Mouse (Mus musculus) cerebellum, postnatal 36 days (tissue): ENCODE data around the gene Mettl5.
A peak's percentile ranks its signal among the peaks of the same experiment; 100 is the strongest.
"Not testable (repeated sequence)": the region's sequence is repeated elsewhere in the genome, so short reads cannot be mapped to it uniquely, and the experiment has no call there.

Source experiments
- DNase-seq, 2 experiments: peaks; one replicate each; pipeline ENCODE4 v3.0.0; 2021 to 2022; ENCODE audit warnings: mixed read lengths in 2 of 2

The Mettl5 gene

DNA sequence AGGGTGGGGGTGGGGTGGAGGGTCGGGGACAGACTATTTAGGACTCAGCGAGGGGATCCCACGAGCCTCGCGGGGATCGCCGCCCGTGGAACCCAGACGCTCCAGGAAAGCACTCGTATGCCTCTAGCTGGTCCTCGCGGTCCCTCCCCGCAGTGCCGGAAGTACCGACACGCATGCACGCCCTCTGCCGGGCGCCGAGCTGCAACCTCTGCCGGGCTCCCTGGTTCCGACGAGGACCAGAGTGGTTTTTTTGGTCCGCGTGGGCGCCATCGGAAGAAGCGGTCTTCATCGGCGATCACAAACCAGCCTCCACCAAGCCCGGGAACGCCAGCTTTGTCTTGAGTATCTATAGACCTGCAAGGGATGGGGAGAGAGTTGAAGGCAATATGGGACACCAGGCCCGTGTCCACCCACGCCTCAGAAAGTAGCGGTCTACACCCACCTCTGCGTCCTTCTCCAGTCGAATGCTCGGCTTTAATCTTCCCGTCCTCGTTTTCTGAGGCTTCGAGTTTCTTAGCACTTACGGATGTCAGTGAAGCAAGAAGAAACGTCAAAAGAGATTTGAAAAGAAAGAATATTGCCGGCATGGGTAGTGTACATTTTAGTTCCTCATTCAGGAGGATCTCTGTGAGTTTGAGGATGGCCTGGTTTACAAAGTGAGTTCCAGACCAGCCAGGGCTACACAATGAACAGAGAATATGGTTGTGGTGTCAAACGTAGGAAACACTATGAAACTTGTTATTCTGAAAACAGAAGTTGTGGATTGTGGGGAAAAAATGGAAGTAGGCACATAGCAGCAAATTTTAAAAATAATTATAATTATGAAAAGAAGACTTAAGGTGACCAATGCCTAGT lies at the start of gene Mettl5:
Gene Mettl5, minus strand, starts transcription at position 165 of the 855 bp plus-strand sequence.
- peak; percentile 86 to 87 for DNase-seq

- no peak for DNase-seq
These were observed 39.5 kb upstream of the Mettl5 start for GRCm38 (mm10) chr2:69924943-69925342.

GRCm38 (mm10) chr2:69917301-69917700 lies 31.9 kb upstream of the Mettl5 start:
- no peak for DNase-seq

- DNase-seq: no peak
These were observed 27.4 kb upstream of the Mettl5 start for GRCm38 (mm10) chr2:69912801-69913200.

- not testable (repeated sequence) for DNase-seq
These were observed 22.0 kb upstream of the Mettl5 start for GRCm38 (mm10) chr2:69907394-69907793.

DNA sequence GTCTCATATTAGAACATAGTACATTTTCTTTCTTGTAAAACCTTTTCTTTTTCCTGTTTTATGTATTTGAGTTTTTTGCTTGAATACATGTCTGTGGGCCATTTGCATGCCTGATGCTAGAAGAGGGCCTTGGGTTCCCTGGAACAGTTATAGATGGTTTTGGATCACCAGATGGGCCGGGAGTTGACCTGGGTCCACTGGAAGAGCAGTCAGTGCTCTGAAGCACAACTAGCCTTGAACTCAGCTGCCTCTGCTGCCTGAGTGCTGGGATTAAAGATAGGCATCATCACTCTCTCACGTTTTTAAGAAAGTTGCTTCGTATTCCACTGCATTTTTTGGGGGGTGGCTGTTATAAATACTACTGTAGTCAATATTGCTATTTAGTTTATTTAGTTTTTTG lies 18.1 kb upstream of the Mettl5 start:
- DNase-seq: no peak

DNA sequence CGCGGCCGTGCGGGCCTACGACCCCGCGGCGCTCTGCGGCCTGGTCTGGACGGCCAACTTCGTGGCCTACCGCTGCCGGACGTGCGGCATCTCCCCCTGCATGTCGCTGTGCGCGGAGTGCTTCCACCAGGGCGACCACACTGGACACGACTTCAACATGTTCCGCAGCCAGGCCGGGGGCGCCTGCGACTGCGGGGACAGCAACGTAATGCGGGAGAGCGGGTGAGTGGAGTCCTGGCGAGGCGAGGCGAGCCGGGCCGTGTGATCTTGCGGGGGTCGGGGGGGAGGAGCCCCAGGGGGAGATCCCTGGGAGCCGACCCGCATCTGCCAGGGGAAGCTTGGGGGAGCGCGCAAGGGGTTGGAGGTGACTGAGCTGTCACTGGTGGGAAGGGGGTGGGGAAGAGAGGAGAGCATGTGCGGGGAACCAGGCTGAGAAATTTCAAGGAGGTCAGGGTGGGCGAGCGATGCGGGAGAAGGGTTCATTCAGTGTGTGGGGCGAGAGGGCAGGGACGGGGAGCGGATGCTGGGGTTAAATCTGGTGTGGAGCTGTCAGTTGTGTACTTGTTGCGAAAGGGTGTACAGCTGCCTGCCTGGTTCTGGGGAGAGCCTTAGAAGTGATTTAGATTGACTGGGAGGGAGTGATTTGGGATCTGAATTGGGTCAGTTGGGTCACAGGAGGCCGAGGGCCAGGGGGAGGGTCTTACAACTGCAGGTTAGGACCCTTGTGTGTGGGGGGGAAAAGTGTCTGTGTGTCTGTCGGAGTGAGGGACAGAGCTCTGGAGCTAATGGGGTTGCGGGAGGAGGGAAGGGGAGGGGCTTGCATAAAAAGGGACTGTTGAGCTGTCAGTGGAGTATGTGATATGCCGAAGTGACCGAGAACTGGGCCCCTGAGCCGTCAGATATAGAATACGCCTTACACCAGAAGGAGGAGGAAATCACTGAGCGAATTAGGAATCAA lies 12.5 kb upstream of the Mettl5 start:
- peak; percentile 41 to 43 for DNase-seq

DNA sequence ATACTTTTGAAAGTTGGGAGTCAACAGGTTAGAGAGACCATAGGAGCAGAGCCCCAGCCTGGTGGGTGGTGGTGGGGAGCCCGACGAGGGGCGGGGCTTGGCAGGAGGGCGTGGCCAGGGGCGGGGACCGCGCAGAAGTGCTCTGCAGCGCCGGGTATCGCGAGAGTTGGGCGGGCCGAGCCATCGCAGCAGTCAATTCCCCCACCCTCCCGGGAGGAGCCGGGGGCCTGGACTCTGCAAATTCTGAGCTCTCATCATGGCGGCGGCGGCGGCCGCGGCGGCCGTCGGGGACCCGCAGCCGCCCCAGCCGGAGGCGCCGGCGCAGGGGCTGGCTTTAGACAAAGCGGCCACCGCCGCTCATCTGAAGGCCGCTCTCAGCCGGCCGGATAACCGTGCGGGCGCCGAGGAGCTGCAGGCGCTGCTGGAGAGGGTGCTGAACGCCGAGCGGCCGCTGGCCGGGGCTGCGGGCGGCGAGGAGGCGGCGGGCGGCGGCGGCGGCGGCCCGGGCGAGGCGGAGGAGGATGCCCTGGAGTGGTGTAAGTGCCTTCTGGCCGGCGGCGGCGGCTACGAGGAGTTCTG lies 11.7 kb upstream of the Mettl5 start, which contains the start of gene Ubr3:
Gene Ubr3, plus strand, starts transcription at position 208 of the 579 bp plus-strand sequence.
- DNase-seq: peak; percentile 96 to 99

DNA sequence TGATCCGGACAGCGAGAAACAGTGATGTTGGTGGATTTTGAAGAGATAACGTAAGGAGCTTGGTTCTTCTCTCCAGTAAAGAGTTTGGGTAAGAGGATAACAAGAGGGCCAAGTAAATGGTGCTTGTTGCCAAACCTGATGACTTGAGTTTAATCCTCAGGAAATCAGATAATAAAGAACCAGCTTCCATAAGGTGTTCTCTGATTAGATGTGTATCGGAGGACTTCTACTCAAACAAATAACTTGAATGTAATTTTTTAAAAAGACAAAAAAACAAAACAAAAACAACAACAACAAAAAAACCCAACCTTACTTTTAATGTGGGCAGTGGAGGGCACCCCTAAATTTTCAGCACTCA lies 10.8 kb upstream of the Mettl5 start:
- no peak for DNase-seq

DNA sequence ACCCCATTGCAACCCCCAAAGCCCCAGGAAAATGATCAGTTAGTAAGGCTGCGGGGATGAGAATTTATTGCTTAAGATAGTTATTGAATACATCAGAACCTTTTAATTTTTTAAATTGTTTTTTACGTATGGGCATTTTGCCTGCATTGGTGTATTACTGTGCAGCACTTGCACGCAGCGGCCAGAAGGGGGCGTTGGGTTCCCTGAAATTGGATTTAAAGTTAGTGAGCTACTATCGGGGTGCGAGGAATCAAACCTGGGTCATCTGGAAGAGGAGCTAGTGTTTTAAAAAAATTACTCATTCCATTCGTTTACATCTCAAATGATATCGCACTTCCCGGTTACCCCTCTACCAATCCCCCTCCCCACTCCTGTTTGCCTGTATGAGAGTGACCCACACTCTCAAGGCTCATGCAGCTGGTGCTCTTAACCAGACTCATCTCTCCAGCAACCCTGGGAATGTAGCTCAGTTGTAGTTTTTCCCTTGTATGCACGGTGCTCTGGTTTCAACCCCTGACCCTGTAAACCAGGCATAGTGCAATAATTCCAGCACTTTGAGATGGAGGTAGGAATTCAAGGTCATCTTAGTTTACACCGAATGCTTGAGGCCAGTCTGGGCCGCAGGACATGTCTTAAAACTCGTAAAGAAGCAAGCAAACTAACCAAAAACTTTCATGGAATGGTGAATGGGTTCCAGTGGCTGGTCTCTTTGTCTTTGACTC lies 10.2 kb upstream of the Mettl5 start:
- DNase-seq: no peak

DNA sequence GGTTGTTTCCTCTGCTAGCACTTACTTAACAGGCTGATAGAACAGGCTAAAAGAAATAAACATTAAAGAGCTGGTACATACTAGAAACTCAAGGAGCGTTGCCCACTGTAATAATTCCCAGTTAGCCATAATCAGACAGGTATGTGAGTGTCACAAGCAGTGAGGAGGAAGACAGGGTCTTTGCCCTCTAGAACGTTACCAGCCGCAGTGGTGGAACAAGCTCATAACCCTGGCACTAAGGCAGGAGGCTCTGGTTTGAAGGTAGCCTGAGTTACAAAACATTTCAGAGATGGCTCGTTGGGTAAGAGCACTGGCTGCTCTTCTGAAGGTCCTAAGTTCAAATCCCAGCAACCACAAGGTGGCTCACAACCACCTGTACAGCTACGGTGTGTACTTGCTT lies 8.5 kb upstream of the Mettl5 start:
- DNase-seq: no peak

DNA sequence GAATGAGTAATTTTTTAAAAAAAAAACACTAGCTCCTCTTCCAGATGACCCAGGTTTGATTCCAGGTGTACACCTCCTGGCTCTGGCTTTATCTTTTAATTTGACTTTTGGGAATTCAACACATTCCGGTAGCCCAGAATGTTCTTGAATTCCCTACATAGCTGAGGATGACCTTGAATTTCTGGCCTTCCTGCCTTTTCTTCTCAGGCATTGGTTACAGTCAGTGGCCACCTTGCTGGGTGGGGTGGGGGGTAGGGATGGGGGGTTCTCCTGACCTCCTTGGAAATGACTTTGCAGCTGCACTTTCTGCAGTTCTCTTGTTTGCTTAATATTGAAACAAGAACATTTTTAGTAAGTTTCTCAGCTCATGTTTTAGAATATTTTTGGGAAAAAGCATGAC lies 7.7 kb upstream of the Mettl5 start:
- DNase-seq: no peak

- no peak for DNase-seq
These were observed 5.4 kb upstream of the Mettl5 start for GRCm38 (mm10) chr2:69890843-69891242.

DNA sequence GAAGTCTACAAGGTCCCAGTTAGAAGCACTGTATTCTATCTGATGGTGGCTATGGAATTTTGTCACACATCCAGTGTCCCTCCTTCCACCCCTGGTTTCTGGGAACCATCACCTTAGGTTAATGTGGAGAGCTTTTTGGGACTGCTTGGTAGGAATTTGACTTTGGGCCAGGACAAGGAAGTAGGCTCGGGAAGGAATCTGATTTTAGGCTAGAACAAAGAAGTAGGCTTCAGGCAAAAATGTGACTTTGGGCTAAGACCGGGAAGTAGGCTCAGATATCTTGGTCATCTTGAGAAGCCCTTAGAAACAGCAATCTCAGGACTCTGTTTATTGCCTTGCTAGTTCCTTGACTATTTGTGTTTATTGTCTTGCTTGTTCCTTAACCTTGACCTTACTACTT lies 3.5 kb upstream of the Mettl5 start:
- no peak for DNase-seq

DNA sequence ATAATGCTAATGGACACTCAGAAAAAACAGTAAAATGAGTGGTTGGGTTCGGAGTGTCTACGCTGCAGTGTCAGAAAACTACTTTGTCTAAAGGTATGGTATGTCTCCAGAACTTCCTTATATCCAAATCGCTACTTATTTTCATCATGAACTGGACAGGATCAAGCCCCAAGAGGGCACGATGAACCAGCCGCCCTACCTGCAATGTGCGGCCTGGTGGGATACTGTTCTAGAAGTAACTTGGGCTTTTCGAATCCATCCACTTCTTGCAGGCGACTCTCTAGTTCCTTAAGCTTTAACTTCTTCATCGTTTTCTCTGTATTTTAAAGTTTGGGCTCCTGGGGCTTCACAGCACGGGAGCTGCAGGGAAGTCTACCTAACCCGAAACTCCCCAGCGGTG lies 365 bp downstream of the Mettl5 start:
- no peak for DNase-seq

DNA sequence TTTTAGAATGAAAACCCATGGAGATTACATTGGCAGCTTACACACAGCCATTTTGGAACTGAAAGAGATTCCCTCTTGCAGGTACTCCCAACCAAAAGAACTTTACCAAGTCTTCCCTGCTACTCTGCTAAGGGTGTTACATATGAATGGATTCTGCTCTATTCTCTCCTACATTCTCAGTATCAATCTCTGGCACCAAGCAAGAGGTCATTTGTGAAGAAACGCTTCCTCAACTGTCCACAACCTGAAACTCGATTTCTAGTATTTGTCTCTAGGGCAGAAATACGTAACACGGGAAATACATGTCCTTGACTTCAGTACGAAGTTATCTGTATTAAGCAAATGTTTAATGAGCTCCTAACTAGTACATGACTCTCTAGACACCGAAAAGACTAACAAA lies 834 bp downstream of the Mettl5 start:
- no peak for DNase-seq

- no peak for DNase-seq
These were observed 1.4 kb downstream of the Mettl5 start for GRCm38 (mm10) chr2:69883990-69884391.

DNA sequence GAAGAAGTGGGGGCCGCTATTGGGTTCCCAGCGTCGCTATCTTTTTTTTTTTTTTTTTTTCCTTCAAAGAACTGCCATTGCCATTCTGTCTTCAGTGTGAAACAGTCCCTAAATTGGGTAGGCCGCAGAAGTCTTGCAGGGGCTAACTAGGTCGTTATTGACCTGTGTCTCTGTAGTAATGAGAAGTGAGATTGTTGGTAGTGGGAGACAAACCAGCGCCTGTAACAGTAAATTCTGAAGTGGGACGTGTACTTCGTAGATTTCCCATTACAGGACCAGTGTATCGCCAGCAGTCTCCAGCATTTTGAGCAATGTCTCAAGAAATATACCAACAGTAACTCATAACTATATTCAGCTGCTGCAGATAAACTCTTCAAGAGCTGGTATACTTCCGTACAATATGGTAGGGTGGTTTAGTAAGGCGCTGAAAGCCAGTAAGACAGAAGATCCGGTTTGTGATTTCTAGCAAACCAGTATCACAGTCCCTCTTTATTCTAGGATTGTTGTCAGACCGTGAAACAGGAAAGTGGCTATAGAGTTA lies 23.2 kb downstream of the Mettl5 start:
- DNase-seq: no peak

DNA sequence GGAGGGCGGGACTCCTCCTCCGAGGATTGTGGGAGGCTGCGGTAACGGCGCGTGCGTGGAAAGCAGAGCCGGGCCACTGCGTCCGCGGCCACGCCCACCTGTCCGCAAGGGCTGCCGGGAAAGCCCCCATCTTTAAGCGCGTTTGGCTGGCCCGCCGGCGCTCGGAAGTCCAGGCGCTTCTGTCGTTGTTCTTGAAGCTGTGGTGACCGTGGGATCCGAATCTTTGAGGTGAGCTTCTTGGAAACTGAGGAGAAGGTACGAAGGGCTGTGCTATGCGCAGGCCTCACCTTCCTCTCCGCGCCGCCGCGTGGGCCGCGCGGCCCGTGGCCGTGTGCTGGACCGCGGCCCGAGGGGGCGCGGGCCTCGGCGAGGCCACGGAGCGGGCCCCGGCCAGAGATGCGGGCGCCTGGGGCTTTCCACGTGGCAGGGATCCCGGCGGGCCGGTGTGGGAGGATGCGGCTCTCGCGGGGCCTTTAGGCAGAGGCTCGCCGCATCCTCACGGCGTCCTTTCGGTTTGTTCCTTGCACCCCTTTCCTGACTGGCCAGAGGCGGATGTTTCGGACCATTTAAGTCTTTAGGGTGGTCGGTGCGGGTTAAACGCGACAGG lies 23.8 kb downstream of the Mettl5 start, which contains the start of gene Ssb:
Gene Ssb, plus strand, starts transcription at position 78 of the 607 bp plus-strand sequence.
- DNase-seq: peak; percentile 93

DNA sequence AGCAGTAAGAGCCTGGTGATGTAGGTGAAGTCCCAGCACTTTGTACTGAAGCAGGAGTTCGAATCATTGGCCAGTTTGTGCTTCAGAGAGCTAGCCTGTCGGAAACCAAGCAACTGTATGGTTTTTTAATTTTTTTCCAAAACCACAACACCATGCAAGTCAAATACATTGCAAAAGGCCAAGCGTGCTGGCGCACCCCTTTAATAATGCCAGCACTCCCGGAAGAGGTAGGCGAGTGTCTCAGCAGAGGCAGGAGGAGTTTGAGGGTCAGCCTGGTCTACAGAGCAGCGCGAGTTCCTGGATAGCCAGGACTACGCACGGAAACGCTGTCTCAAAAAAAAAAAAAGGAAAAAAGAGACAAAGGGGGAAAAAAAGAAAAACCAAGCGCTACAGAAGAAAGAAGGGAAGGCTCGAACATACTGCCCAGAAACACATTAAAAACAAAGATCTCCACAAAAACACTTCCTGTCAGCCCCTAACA lies 24.4 kb downstream of the Mettl5 start:
- DNase-seq: peak; percentile 38

DNA sequence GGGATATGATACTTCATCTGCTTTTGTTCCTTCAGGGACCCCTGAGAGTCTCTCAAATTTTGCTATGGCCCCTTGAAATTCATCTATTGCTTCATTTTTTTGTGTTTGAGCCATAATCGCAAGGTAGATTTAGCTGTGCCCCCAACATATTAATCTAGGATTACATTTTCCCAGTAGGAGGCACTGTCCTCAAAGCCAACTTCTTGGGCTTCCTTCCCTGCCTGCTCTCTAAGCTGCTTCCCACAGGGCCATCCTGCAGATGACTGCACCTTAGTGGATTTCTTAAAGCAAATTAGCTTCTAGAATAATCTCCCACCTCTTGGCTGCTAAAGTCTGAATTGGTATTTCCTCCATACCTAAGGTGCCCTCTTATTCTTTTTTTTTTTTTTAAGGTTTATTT lies 27.5 kb downstream of the Mettl5 start:
- DNase-seq: no peak

DNA sequence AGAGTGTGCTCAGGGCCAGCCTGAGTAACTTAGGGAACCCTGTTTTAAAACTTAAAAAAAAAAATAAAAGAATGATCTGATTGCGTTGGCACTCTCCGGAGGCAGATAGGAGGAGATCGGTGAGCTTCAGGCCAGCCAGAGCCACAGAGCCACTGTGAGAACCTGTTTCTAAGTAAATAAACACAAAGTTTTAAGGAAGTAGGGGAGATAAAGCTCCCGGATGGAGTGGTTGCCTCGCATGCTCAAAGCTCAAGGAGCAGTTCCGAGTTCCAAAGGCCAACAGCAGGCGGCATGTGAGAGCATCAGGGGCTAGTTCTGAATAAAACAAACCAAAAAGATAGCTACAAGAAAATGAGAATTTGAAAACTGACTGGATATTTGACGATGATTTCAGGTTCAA lies 29.0 kb downstream of the Mettl5 start:
- no peak for DNase-seq
